Mouse (Mus musculus) heart, embryonic 14.5 days (tissue): ENCODE data around the gene Sparcl1. TPM values are rescaled to one million over a fixed set of nuclear protein-coding genes. Genes with fewer than 3 reads are reported as not detected.

ENCODE experiments used
- ATAC-seq: fragments of 200-750 bp; cut with Nextera tagmentation; 2 replicates; pipeline ENCODE4 v1.8.0; 2017; ENCODE audit warnings: low read depth, moderate TSS enrichment; ENCODE audit not compliant: insufficient number of reproducible peaks, insufficient read depth, low FRiP score
- H3K27ac ChIP-seq, 2 experiments: fragments of 200-500 bp in 1 of 2; fragments of 300-500 bp in 1 of 2; sonication (generic) in 1 of 2; replicated peaks in 1 of 2; 2 replicates each; pipeline ENCODE4 v1.5.1; 2012 to 2014; ENCODE audit warnings: low read depth in 2 of 2, low read length in 2 of 2, control low read depth in 1 of 2, mild to moderate bottlenecking in 1 of 2, mixed read lengths in 1 of 2; ENCODE audit not compliant: control insufficient read depth in 1 of 2, insufficient read depth in 1 of 2
- H3K27me3 ChIP-seq: fragments of 300-500 bp; sonication (generic); 2 replicates; pipeline ENCODE4 v1.6.1; 2014; ENCODE audit warnings: mild to moderate bottlenecking, low read length, control low read depth; ENCODE audit not compliant: control insufficient read depth, insufficient read depth
- H3K36me3 ChIP-seq: fragments of 300-500 bp; sonication (generic); 2 replicates; pipeline ENCODE4 v1.6.1; 2014; ENCODE audit warnings: mild to moderate bottlenecking, control low read depth, low read length, mixed read lengths; ENCODE audit not compliant: control insufficient read depth, insufficient read depth
- H3K4me1 ChIP-seq, 2 experiments: fragments of 200-500 bp in 1 of 2; fragments of 300-500 bp in 1 of 2; sonication (generic) in 1 of 2; 2 replicates each; pipeline ENCODE4 v1.6.1; 2012 to 2014; ENCODE audit warnings: low read length in 2 of 2, control low read depth in 1 of 2, mixed read lengths in 1 of 2; ENCODE audit not compliant: control insufficient read depth in 2 of 2, insufficient read depth in 2 of 2
- H3K4me2 ChIP-seq: fragments of 300-500 bp; sonication (generic); 2 replicates; pipeline ENCODE4 v1.6.1; 2014; ENCODE audit warnings: mild to moderate bottlenecking, low read length
- H3K4me3 ChIP-seq, 2 experiments: fragments of 200-500 bp in 1 of 2; fragments of 300-500 bp in 1 of 2; sonication (generic) in 1 of 2; 2 replicates each; pipeline ENCODE4 v1.5.1; 2012 to 2014; ENCODE audit warnings: low read length in 2 of 2, mild to moderate bottlenecking in 2 of 2, control low read depth in 1 of 2, low read depth in 1 of 2, moderate library complexity in 1 of 2; ENCODE audit not compliant: control insufficient read depth in 1 of 2, insufficient read depth in 1 of 2
- H3K9ac ChIP-seq: fragments of 300-500 bp; sonication (generic); 2 replicates; pipeline ENCODE4 v1.6.1; 2014; ENCODE audit warnings: mild to moderate bottlenecking, low read length
- H3K9me3 ChIP-seq: fragments of 300-500 bp; sonication (generic); 2 replicates; pipeline ENCODE4 v1.6.1; 2016; ENCODE audit warnings: low read length, control low read depth; ENCODE audit not compliant: control insufficient read depth
- WGBS: fragments of 180-500 bp; shearing (Covaris S2); extraction: QIAGEN DNeasy Blood & Tissue Kit; methylation state at CpG from one replicate; pipeline ENCODE4 v1.1.7; 2014; 5-methylcytosine and 5-hydroxymethylcytosine counted together
- polyA plus RNA-seq: library from polyadenylated mRNA; unstranded; fragments of >200 nt; fragmentation: Nextera tagmentation; extraction: Ambion mirVana; gene quantifications from 2 replicates; pipeline ENCODE4 v1.2.1, GENCODE M21; 2014

The Sparcl1 gene
- polyA plus RNA-seq, 1 experiment from 2014 or later, result 77.0 TPM

GRCm38 (mm10) chr5:104074388-104074787 is 39.1 kb downstream of the Sparcl1 start:
- Histone ChIP-seq H3K4me2 (peak overlapping the region; percentile 49), H3K27ac (no peak overlapping the region), H3K9ac (no peak overlapping the region), H3K36me3 (no peaks in the 10 kb centered on the region), H3K27me3 (no peaks in the 10 kb centered on the region; the same call in 1 of the 2 replicates), H3K9me3 (no peaks in the 10 kb centered on the region), H3K4me3 (no peak overlapping the region), H3K4me1 (peaks cover 5 to 7% of the 10 kb centered on the region in 2 experiments; a peak in 3 of 4 replicates)
- no peak for ATAC-seq
- 20% methylated on average over 12 of the region's 12 CpGs for WGBS

- Histone ChIP-seq H3K36me3 (no peaks in the 10 kb centered on the region), H3K9me3 (no peaks in the 10 kb centered on the region), H3K4me1 (peaks cover 5 to 7% of the 10 kb centered on the region in 2 experiments; a peak in 3 of 4 replicates), H3K9ac (no peak overlapping the region), H3K4me3 (no peak overlapping the region), H3K27ac (no peak overlapping the region), H3K4me2 (no peak overlapping the region), H3K27me3 (no peaks in the 10 kb centered on the region; the same call in 1 of the 2 replicates)
- WGBS, result 81% methylated on average over 5 of the region's 5 CpGs
- ATAC-seq, result peak; percentile 95
These were observed 39.9 kb downstream of the Sparcl1 start for GRCm38 (mm10) chr5:104073602-104074001.

GRCm38 (mm10) chr5:104072272-104072886 is 41.2 kb downstream of the Sparcl1 start:
- Histone ChIP-seq H3K27me3 (no peaks in the 10 kb centered on the region; the same call in 1 of the 2 replicates), H3K4me1 (peaks cover 5 to 7% of the 10 kb centered on the region in 2 experiments; a peak in 3 of 4 replicates), H3K4me2 (0 out of 2 replicates have a peak overlapping the region, but pooled peaks have one; percentile 8), H3K9me3 (no peaks in the 10 kb centered on the region), H3K36me3 (no peaks in the 10 kb centered on the region), H3K4me3 (no peak overlapping the region), H3K9ac (no peak overlapping the region), H3K27ac (peak overlapping the region; percentile 11 to 74)
- ATAC-seq, result peak; percentile 97
- WGBS, result 27% methylated on average over 6 of the region's 8 CpGs

GRCm38 (mm10) chr5:104071048-104071447 is 42.5 kb downstream of the Sparcl1 start:
- H3K27ac ChIP-seq, result no peak overlapping the region
- H3K4me3 ChIP-seq, result no peak overlapping the region
- no peaks in the 10 kb centered on the region for H3K9me3 ChIP-seq
- no peak overlapping the region for H3K4me2 ChIP-seq
- no peaks in the 10 kb centered on the region for H3K36me3 ChIP-seq
- no peak overlapping the region for H3K9ac ChIP-seq
- peaks cover 5 to 7% of the 10 kb centered on the region in 2 experiments; a peak in 2 of 4 replicates for H3K4me1 ChIP-seq
- 73% methylated on average over 4 of the region's 4 CpGs for WGBS
- H3K27me3 ChIP-seq, result no peaks in the 10 kb centered on the region; the same call in 1 of the 2 replicates
- no peak for ATAC-seq

GRCm38 (mm10) chr5:104068751-104069150 is 44.8 kb downstream of the Sparcl1 start:
- H3K27ac ChIP-seq, result no peak overlapping the region
- no peak for ATAC-seq
- H3K4me2 ChIP-seq, result no peak overlapping the region
- H3K4me3 ChIP-seq, result no peak overlapping the region
- peaks cover 2 to 5% of the 10 kb centered on the region in 2 experiments; a peak in 1 of 4 replicates for H3K4me1 ChIP-seq
- 79% methylated on average over 7 of the region's 7 CpGs for WGBS
- H3K9ac ChIP-seq, result no peak overlapping the region
- peaks cover 13% of the 10 kb centered on the region for H3K36me3 ChIP-seq
- no peaks in the 10 kb centered on the region for H3K27me3 ChIP-seq
- no peaks in the 10 kb centered on the region for H3K9me3 ChIP-seq

- ATAC-seq, result no peak
- Histone ChIP-seq H3K27me3 (no peaks in the 10 kb centered on the region), H3K9me3 (no peaks in the 10 kb centered on the region), H3K4me3 (no peak overlapping the region), H3K27ac (no peak overlapping the region), H3K4me2 (no peak overlapping the region), H3K9ac (no peak overlapping the region), H3K36me3 (peaks cover 70% of the 10 kb centered on the region), H3K4me1 (no peaks in the 10 kb centered on the region)
- whole genome bisulfite sequencing, result 87% methylated on average over 11 of the region's 11 CpGs
These were observed 50.6 kb downstream of the Sparcl1 start for GRCm38 (mm10) chr5:104062773-104063551.

GRCm38 (mm10) chr5:104061936-104062772 is 51.4 kb downstream of the Sparcl1 start:
- WGBS, result 84% methylated on average over 13 of the region's 13 CpGs
- no peak overlapping the region for H3K9ac ChIP-seq
- H3K4me2 ChIP-seq, result no peak overlapping the region
- H3K4me1 ChIP-seq, result no peaks in the 10 kb centered on the region
- no peaks in the 10 kb centered on the region for H3K27me3 ChIP-seq
- no peak overlapping the region for H3K27ac ChIP-seq
- no peak for ATAC-seq
- H3K9me3 ChIP-seq, result no peaks in the 10 kb centered on the region
- H3K4me3 ChIP-seq, result no peak overlapping the region
- peaks cover 71% of the 10 kb centered on the region for H3K36me3 ChIP-seq
